Mouse (Mus musculus) CH12.LX (cell line): Measurements from ENCODE around the gene Trh. TPM values are rescaled to one million over a fixed set of nuclear protein-coding genes. Genes with fewer than 3 reads are reported as not detected.
A peak's percentile ranks its signal among the peaks of the same experiment; 100 is the strongest.

ENCODE experiments used
- DNase-seq: peaks from one replicate; pipeline ENCODE4 v3.0.0-alpha.2; 2013; ENCODE audit errors: extremely low read depth
- H3K27ac ChIP-seq: 2 replicates; pipeline ENCODE4 v1.5.1; 2012; ENCODE audit warnings: low read depth, mild to moderate bottlenecking, control low read depth, moderate library complexity; ENCODE audit not compliant: insufficient read depth
- H3K27me3 ChIP-seq: replicated peaks from 2 replicates; pipeline ENCODE3; 2012; ENCODE audit warnings: inconsistent platforms
- H3K36me3 ChIP-seq, 2 experiments: replicated peaks in 1 of 2; 2 replicates each; pipeline versions ENCODE3 to v1.6.1; 2012; ENCODE audit warnings: inconsistent platforms in 1 of 2, low read length in 1 of 2, mild to moderate bottlenecking in 1 of 2, mixed read lengths in 1 of 2, moderate library complexity in 1 of 2; ENCODE audit not compliant: control insufficient read depth in 1 of 2, insufficient read depth in 1 of 2
- H3K4me1 ChIP-seq, 2 experiments: 2 replicates each; pipeline ENCODE4 v1.6.1; 2012; ENCODE audit warnings: inconsistent platforms in 1 of 2, moderate library complexity in 1 of 2; ENCODE audit not compliant: insufficient read depth in 2 of 2, control insufficient read depth in 1 of 2
- H3K4me2 ChIP-seq: 2 replicates; pipeline ENCODE4 v1.6.1; 2012; ENCODE audit warnings: low read depth, mild to moderate bottlenecking, control low read depth; ENCODE audit not compliant: poor library complexity, insufficient read depth, severe bottlenecking
- H3K4me3 ChIP-seq, 3 experiments: fragments of 150-350 bp in 1 of 3; sonication (generic) in 1 of 3; replicated peaks in 1 of 3; 2 replicates each; pipeline versions ENCODE3 to v1.5.1; 2011 to 2012; ENCODE audit warnings: low read depth in 2 of 3, low read length in 2 of 3, mild to moderate bottlenecking in 2 of 3, moderate library complexity in 2 of 3, control low read depth in 1 of 3, improper control_type of control experiment in 1 of 3, inconsistent platforms in 1 of 3, mixed read lengths in 1 of 3; ENCODE audit not compliant: poor library complexity in 1 of 3
- H3K79me2 ChIP-seq: replicated peaks from 2 replicates; pipeline ENCODE4 v1.6.1; 2012; ENCODE audit warnings: mild to moderate bottlenecking, moderate library complexity; ENCODE audit not compliant: control insufficient read depth, poor library complexity, insufficient read depth, severe bottlenecking; ENCODE audit errors: extremely low read depth
- H3K9ac ChIP-seq: 2 replicates; pipeline ENCODE4 v1.6.1; 2012; ENCODE audit warnings: low read depth, mild to moderate bottlenecking, control low read depth, moderate library complexity; ENCODE audit not compliant: insufficient read depth
- H3K9me3 ChIP-seq: replicated peaks from 2 replicates; pipeline ENCODE3; 2012; ENCODE audit warnings: low read length, inconsistent platforms, mixed read lengths
- CHD1 ChIP-seq: IDR thresholded peaks from 2 replicates; pipeline ENCODE4 v1.6.1; 2012; ENCODE audit warnings: low read depth, low read length, improper control_type of control experiment, inconsistent platforms
- CHD2 ChIP-seq: IDR thresholded peaks from 2 replicates; pipeline ENCODE4 v1.6.1; 2011; ENCODE audit warnings: low read length, improper control_type of control experiment
- CTCF ChIP-seq, 2 experiments: IDR thresholded peaks in 1 of 2; conservative IDR thresholded peaks in 1 of 2; 2 replicates each; pipeline ENCODE4 v1.5.1; 2011 to 2012; ENCODE audit warnings: low read depth in 2 of 2, low read length in 2 of 2, improper control_type of control experiment in 1 of 2, inconsistent platforms in 1 of 2, mild to moderate bottlenecking in 1 of 2, moderate library complexity in 1 of 2
- ELF1 ChIP-seq: IDR thresholded peaks from 2 replicates; pipeline ENCODE4 v1.6.1; 2014; ENCODE audit warnings: low read depth, mild to moderate bottlenecking, inconsistent platforms, low read length, improper control_type of control experiment
- EP300 ChIP-seq: IDR thresholded peaks from 2 replicates; pipeline ENCODE4 v1.6.1; 2011; ENCODE audit warnings: low read length, improper control_type of control experiment
- JUND ChIP-seq: conservative IDR thresholded peaks from 2 replicates; pipeline ENCODE4 v1.6.1; 2011; ENCODE audit warnings: low read depth, low read length, improper control_type of control experiment
- MAFK ChIP-seq: IDR thresholded peaks from 2 replicates; pipeline ENCODE4 v1.6.1; 2011; ENCODE audit warnings: low read length, improper control_type of control experiment; ENCODE audit not compliant: insufficient replicate concordance
- MAX ChIP-seq: IDR thresholded peaks from 2 replicates; pipeline ENCODE4 v1.6.1; 2011; ENCODE audit warnings: low read length, improper control_type of control experiment
- MEF2A ChIP-seq: IDR thresholded peaks from 2 replicates; pipeline ENCODE4 v1.6.1; 2014; ENCODE audit warnings: low read depth, mild to moderate bottlenecking, inconsistent platforms, low read length, improper control_type of control experiment, borderline replicate concordance
- NELFE ChIP-seq: IDR thresholded peaks from 2 replicates; pipeline ENCODE4 v1.6.1; 2011; ENCODE audit warnings: low read depth, low read length, improper control_type of control experiment
- NRF1 ChIP-seq: IDR thresholded peaks from 2 replicates; pipeline ENCODE4 v1.6.1; 2014; ENCODE audit warnings: low read depth, mild to moderate bottlenecking, inconsistent platforms, low read length, improper control_type of control experiment, moderate library complexity
- PAX5 ChIP-seq: IDR thresholded peaks from 2 replicates; pipeline ENCODE4 v1.6.1; 2012; ENCODE audit warnings: low read length, inconsistent platforms, mixed read lengths
- POLR2A ChIP-seq: IDR thresholded peaks from 2 replicates; pipeline ENCODE4 v1.6.1; 2011; ENCODE audit warnings: low read depth, mild to moderate bottlenecking, improper control_type of control experiment, low read length
- POLR2AphosphoS2 ChIP-seq: IDR thresholded peaks from 2 replicates; pipeline ENCODE4 v1.6.1; 2011; ENCODE audit warnings: low read depth, low read length, improper control_type of control experiment
- RAD21 ChIP-seq: IDR thresholded peaks from 2 replicates; pipeline ENCODE4 v1.6.1; 2011; ENCODE audit warnings: low read depth, mild to moderate bottlenecking, low read length, improper control_type of control experiment, moderate library complexity
- RCOR1 ChIP-seq: conservative IDR thresholded peaks from 2 replicates; pipeline ENCODE4 v1.6.1; 2012; ENCODE audit warnings: low read depth, mild to moderate bottlenecking, inconsistent platforms, low read length, improper control_type of control experiment
- SMC3 ChIP-seq: IDR thresholded peaks from 2 replicates; pipeline ENCODE4 v1.6.1; 2011; ENCODE audit warnings: low read depth, low read length, improper control_type of control experiment
- TBP ChIP-seq: conservative IDR thresholded peaks from 2 replicates; pipeline ENCODE4 v1.6.1; 2011; ENCODE audit warnings: low read depth, low read length, improper control_type of control experiment
- TCF12 ChIP-seq: IDR thresholded peaks from 2 replicates; pipeline ENCODE4 v1.6.1; 2014; ENCODE audit warnings: low read depth, mild to moderate bottlenecking, inconsistent platforms, low read length, improper control_type of control experiment
- UBTF ChIP-seq: IDR thresholded peaks from 2 replicates; pipeline ENCODE4 v1.6.1; 2012; ENCODE audit warnings: low read depth, mild to moderate bottlenecking, inconsistent platforms, low read length, improper control_type of control experiment, moderate library complexity
- USF1 ChIP-seq: IDR thresholded peaks from 2 replicates; pipeline ENCODE4 v1.6.1; 2014; ENCODE audit warnings: low read depth, mild to moderate bottlenecking, inconsistent platforms, low read length, improper control_type of control experiment
- ZC3H11A ChIP-seq: IDR thresholded peaks from 2 replicates; pipeline ENCODE4 v1.6.1; 2012; ENCODE audit warnings: low read depth, mild to moderate bottlenecking, inconsistent platforms, low read length, improper control_type of control experiment
- dilution Hi-C: fragments of 300-500 bp; cut with MboI; formaldehyde crosslinking; loops from 2 replicates; pipeline ENCODE4 v1.14.3; 2020; ENCODE audit warnings: low sequenced_read_pairs; ENCODE audit not compliant: extremely low pct_unique_long_range_greater_than_20kb, extremely low pct_ligation_motif_present
- in situ Hi-C: fragments of 300-500 bp; cut with MboI; formaldehyde crosslinking; loops from 3 replicates; pipeline ENCODE4 v1.14.3; 2019; ENCODE audit warnings: low sequenced_read_pairs, low pct_ligation_motif_present, low pct_unique_long_range_greater_than_20kb, mixed read lengths
- polyA plus RNA-seq: library from polyadenylated mRNA; unstranded; fragments of >175 nt; gene quantifications from 2 replicates; pipeline ENCODE4 v1.2.1, GENCODE M21; 2012; ENCODE audit warnings: low read depth; ENCODE audit not compliant: insufficient read length
- total RNA-seq, 2 experiments: library from RNA; depleted of rRNA; stranded (reverse); fragments of 300-350 nt in 1 of 2; fragments of >200 nt in 1 of 2; gene quantifications; 2 replicates each; pipeline ENCODE4 v1.2.3; 2012 to 2014

The Trh gene
- total and polyA plus RNA-seq, 3 experiments, result not detected

DNA sequence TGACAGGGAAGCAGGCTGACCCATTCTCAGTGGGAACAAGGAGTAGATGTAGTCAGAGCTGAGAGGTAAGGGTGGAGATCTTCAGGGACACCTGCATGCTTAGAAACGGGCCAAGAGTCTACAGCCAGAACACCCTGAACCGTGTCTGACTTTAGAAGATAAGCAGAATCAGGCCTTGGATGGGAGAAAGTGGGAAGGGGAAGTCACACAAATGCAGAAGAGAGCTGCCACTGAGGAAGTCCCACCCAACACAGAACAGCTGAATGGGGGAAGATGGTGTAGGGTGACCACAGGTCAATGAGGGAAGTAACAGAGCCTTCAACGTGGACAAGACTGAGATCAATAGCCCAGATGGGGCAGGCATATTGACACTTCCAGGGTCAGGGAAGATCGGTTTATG is 42.4 kb upstream of the Trh start:
- Histone ChIP-seq H3K9ac (no peak overlapping the region), H3K4me1 (peaks cover 0 to 3% of the 10 kb centered on the region in 2 experiments; a peak in 1 of 4 replicates), H3K36me3 (no peaks in the 10 kb centered on the region), H3K27me3 (peaks cover 22% of the 10 kb centered on the region), H3K27ac (no peak overlapping the region), H3K4me2 (no peak overlapping the region), H3K4me3 (no peak overlapping the region), H3K79me2 (no peaks in the 10 kb centered on the region), H3K9me3 (no peaks in the 10 kb centered on the region)
- in situ Hi-C loops, result loop anchor here (25.0 kb wide), 1 partner anchor 175 kb away; no protein-coding TSS in a partner anchor
- dilution Hi-C loops, result no loop called here
- TF ChIP-seq MEF2A (no peak), CHD1 (no peak), CHD2 (no peak), MAX (no peak), EP300 (no peak), POLR2AphosphoS2 (no peak), TBP (no peak), USF1 (no peak), ELF1 (no peak), ZC3H11A (no peak), RCOR1 (no peak), UBTF (no peak), NRF1 (no peak), TCF12 (no peak), NELFE (no peak), JUND (no peak), PAX5 (no peak)
- DNase-seq, result no peak

DNA sequence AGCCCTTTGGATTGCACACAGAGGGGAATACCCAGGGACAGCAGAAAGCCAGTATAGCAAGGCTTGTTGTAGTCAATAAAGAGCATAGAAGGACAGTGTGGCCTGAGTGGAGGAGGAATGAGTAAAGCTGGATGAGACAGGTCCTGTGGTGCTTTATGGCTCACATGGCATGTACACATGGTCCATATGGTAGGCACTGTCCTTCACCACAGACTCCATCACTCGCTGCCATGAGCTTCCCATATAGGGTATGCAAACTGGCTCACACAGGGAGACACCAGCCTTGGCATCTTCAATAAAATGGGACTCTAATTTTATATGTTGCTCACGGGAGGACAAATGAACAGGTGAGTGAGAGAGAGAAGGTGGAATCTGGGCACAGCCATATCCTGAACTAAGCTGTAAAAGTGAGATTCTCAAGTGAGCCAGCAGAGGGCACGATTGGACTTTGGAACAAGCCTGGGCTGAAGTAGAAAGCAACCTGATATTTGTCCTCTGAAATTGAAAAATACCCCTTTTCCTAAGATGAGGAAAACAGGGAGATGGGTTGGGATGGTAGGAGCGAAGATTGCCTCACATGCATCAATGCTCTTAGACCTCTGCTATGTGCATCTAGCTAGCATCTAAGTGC is 41.9 kb upstream of the Trh start:
- peak; percentile 40 for DNase-seq
- no peaks in the 10 kb centered on the region for H3K36me3 ChIP-seq
- in situ Hi-C loops, result loop anchor here (25.0 kb wide), 1 partner anchor 176 kb away; no protein-coding TSS in a partner anchor

More for the DNA sequence above, 41.9 kb upstream of the Trh start:
- no peaks in the 10 kb centered on the region for H3K79me2 ChIP-seq
- H3K4me2 ChIP-seq, result no peak overlapping the region
- no peak overlapping the region for H3K9ac ChIP-seq
- no peak overlapping the region for H3K4me3 ChIP-seq
- dilution Hi-C loops, result no loop called here
- peaks cover 24% of the 10 kb centered on the region for H3K27me3 ChIP-seq
- no peaks in the 10 kb centered on the region for H3K9me3 ChIP-seq
- TF ChIP-seq CTCF (conservative IDR thresholded peaks at IDR 0.05 in 1 of 2, IDR thresholded peaks at IDR 0.05 in 1 of 2; ENCODE audit: low read depth in 2 of 2, low read length in 2 of 2) (peak; percentile 21 to 81; a peak in 2 of 4 replicates), POLR2A (no peak), MAFK (no peak), ZC3H11A (no peak), RAD21 (peak; percentile 83), SMC3 (peak; percentile 58)
- H3K4me1 ChIP-seq, result peaks cover 0 to 3% of the 10 kb centered on the region in 2 experiments; a peak in 1 of 4 replicates
- H3K27ac ChIP-seq, result no peak overlapping the region
